Mouse (Mus musculus): ENCODE data around the gene Olfr781.
"Not testable (repeated sequence)": the region's sequence is repeated elsewhere in the genome, so short reads cannot be mapped to it uniquely, and the experiment has no call there.

Olfr781 gene

GRCm38 (mm10) chr10:129328554-129328953 is at the start of gene Olfr781:
Olfr781 (plus strand) TSS chr10:129328854.
- CTCF ChIA-PET = interaction anchor here (0.7 kb wide), 1 partner anchor 168 kb away, joined by 4 read pairs; no protein-coding TSS in a partner anchor

GRCm38 (mm10) chr10:129312973-129313372 is 15.7 kb upstream of the Olfr781 start:
- CTCF ChIA-PET = not testable (repeated sequence)

- CTCF ChIA-PET = not testable (repeated sequence)
These were observed 15.1 kb upstream of the Olfr781 start for GRCm38 (mm10) chr10:129313521-129313920.

GRCm38 (mm10) chr10:129317817-129318216 is 10.8 kb upstream of the Olfr781 start, which contains the start of gene Olfr780:
Olfr780 (plus strand) TSS chr10:129318117.
- CTCF ChIA-PET = no interaction called here

GRCm38 (mm10) chr10:129348550-129348949 is 19.9 kb downstream of the Olfr781 start, which contains the start of gene Olfr782:
Olfr782 (plus strand) TSS chr10:129348850.
- CTCF ChIA-PET = no interaction called here

GRCm38 (mm10) chr10:129352475-129352874 is 23.8 kb downstream of the Olfr781 start:
- CTCF ChIA-PET = not testable (repeated sequence)

GRCm38 (mm10) chr10:129356496-129356895 is 27.8 kb downstream of the Olfr781 start:
- CTCF ChIA-PET = not testable (repeated sequence)

- CTCF ChIA-PET = no interaction called here
These were observed 28.7 kb downstream of the Olfr781 start for GRCm38 (mm10) chr10:129357307-129357706.

- CTCF ChIA-PET = not testable (repeated sequence)
These were observed 45.4 kb downstream of the Olfr781 start for GRCm38 (mm10) chr10:129374051-129374450.
